Mouse (Mus musculus) testis, adult 2 months (tissue): ENCODE measurements around the gene Igfbp7. TPM values are rescaled to one million over a fixed set of nuclear protein-coding genes. Genes with fewer than 3 reads are reported as not detected.
A peak's percentile ranks its signal among the peaks of the same experiment; 100 is the strongest.

Experiments
- H3K27ac ChIP-seq: fragments of 200-500 bp; 2 replicates; pipeline ENCODE4 v1.5.1; 2012; ENCODE audit warnings: low read depth, low read length; ENCODE audit not compliant: control insufficient read depth, insufficient read depth
- H3K27me3 ChIP-seq: fragments of 200-500 bp; 2 replicates; pipeline ENCODE4 v1.6.1; 2012; ENCODE audit warnings: mild to moderate bottlenecking, low read length, moderate library complexity; ENCODE audit not compliant: control insufficient read depth, insufficient read depth
- H3K36me3 ChIP-seq: fragments of 200-500 bp; 2 replicates; pipeline ENCODE4 v1.6.1; 2012; ENCODE audit warnings: mild to moderate bottlenecking, low read length; ENCODE audit not compliant: control insufficient read depth, insufficient read depth
- H3K4me1 ChIP-seq: fragments of 200-500 bp; 2 replicates; pipeline ENCODE4 v1.6.1; 2012; ENCODE audit warnings: low read length; ENCODE audit not compliant: control insufficient read depth, insufficient read depth
- H3K4me3 ChIP-seq: fragments of 200-500 bp; 2 replicates; pipeline ENCODE4 v1.5.1; 2012; ENCODE audit warnings: low read depth, mild to moderate bottlenecking, low read length, moderate library complexity, mixed read lengths; ENCODE audit not compliant: control insufficient read depth
- CTCF ChIP-seq: fragments of 200-500 bp; IDR thresholded peaks from 2 replicates; pipeline ENCODE4 v1.5.1; 2012; ENCODE audit warnings: low read depth, mild to moderate bottlenecking, inconsistent platforms, low read length, moderate library complexity; ENCODE audit not compliant: control insufficient read depth, insufficient read depth, insufficient replicate concordance
- POLR2A ChIP-seq: fragments of 200-500 bp; IDR thresholded peaks from 2 replicates; pipeline ENCODE4 v1.6.1; 2012; ENCODE audit warnings: low read depth, mild to moderate bottlenecking, inconsistent platforms, low read length, moderate library complexity; ENCODE audit not compliant: control insufficient read depth
- polyA plus RNA-seq: library from polyadenylated mRNA; depleted of rRNA; stranded (reverse); fragments of >200 nt; gene quantifications from 2 replicates; pipeline ENCODE4 v1.2.3, GENCODE M21; 2012

Gene Igfbp7
- polyA plus RNA-seq, 1 experiment: 94.8 TPM

DNA sequence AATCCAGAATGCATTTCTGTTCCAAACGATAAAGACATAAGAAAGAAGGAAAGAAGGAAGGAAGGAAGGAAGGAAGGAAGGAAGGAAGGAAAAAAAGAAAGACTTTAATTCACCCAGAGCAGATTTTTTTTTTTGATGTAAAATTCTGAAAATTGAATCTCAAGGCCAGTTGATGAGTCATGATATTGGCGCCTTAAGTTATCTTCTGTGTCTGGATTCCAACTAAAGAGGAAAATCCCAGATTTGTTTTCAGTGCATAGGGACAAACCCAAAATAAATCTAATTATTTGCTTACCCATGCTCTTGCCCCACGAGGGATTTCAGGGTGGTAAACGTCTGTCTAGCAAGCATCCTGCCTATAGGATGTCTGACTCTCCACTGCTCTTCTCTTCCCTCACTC lies 46.8 kb downstream of the Igfbp7 start:
- Histone ChIP-seq H3K4me1 (peaks cover 9% of the 10 kb centered on the region), H3K27ac (no peak overlapping the region), H3K36me3 (no peaks in the 10 kb centered on the region), H3K27me3 (no peaks in the 10 kb centered on the region), H3K4me3 (no peak overlapping the region)
- TF ChIP-seq POLR2A: no peak
- no peak for TF ChIP-seq CTCF

DNA sequence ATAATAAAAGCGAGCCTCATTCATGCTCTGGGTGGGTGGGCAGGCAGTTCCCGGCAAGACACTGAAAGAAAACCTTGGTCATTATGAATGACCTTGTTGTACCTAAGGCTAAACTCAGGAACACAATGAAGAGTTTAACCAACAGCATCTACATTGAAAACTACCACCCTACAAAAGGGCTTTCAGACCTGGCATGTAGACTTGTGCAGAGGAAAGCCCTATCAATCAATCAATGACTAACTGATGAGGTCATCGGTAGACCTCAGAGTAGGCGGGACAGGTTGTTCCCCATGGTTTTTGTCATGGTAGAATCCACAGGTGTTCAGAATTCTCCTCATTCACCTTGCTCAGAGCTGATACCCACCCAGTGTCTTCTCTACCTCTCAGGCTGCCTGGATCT lies 47.9 kb downstream of the Igfbp7 start:
- peaks cover 9% of the 10 kb centered on the region for H3K4me1 ChIP-seq
- no peaks in the 10 kb centered on the region for H3K36me3 ChIP-seq
- no peak overlapping the region for H3K27ac ChIP-seq
- no peak overlapping the region for H3K4me3 ChIP-seq
- TF ChIP-seq POLR2A: no peak
- no peak for TF ChIP-seq CTCF
- H3K27me3 ChIP-seq: no peaks in the 10 kb centered on the region

- Histone ChIP-seq H3K27me3 (no peaks in the 10 kb centered on the region), H3K36me3 (no peaks in the 10 kb centered on the region), H3K4me1 (peaks cover 16% of the 10 kb centered on the region), H3K27ac (peak overlapping the region; percentile 4; the same call in 1 of the 2 replicates), H3K4me3 (no peak overlapping the region; the same call in 1 of the 2 replicates)
- no peak for TF ChIP-seq CTCF
- TF ChIP-seq POLR2A: no peak
Measured at GRCm38 (mm10) chr5:77358347-77358746, 49.5 kb downstream of the Igfbp7 start.

DNA sequence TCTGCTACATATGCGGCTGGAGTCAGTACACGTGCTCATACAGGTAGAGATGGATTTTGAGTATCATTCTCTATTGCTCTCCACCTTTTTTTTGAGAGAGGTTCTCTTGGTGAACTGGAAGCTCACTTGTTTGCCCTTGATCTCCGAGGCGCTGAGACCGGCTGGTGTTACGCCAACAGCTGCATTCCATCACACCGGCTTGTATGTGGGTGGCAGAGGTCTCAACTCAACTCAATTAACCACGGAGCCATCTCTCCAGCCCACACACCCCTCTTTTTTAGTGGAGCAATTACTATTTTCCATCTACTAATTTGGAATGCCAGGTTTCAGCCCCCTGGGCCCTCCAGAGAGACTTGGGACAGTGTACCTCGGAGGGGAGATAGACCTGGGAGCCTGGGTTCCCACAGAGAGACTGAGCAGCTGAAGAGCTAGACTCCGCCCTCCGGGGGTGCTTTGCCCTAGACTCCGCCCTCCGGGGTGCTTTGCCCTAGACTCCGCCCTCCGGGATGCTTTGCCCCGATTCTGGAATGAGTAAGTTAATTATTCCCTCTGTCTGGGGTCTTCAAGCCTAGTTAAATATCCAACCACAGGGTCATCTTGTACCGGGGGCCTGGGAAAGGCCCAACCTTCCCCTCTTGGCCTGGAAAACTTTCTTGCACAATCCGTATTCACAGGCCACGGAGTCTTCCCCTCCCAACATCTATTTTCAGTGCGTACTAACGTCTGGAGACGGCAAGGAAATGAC lies 50.3 kb downstream of the Igfbp7 start:
- H3K4me1 ChIP-seq: peaks cover 16% of the 10 kb centered on the region
- peak overlapping the region; percentile 22; the same call in 1 of the 2 replicates for H3K4me3 ChIP-seq
- H3K27ac ChIP-seq: peak overlapping the region; percentile 68
- H3K27me3 ChIP-seq: no peaks in the 10 kb centered on the region
- H3K36me3 ChIP-seq: no peaks in the 10 kb centered on the region
- TF ChIP-seq CTCF (no peak), POLR2A (no peak)

DNA sequence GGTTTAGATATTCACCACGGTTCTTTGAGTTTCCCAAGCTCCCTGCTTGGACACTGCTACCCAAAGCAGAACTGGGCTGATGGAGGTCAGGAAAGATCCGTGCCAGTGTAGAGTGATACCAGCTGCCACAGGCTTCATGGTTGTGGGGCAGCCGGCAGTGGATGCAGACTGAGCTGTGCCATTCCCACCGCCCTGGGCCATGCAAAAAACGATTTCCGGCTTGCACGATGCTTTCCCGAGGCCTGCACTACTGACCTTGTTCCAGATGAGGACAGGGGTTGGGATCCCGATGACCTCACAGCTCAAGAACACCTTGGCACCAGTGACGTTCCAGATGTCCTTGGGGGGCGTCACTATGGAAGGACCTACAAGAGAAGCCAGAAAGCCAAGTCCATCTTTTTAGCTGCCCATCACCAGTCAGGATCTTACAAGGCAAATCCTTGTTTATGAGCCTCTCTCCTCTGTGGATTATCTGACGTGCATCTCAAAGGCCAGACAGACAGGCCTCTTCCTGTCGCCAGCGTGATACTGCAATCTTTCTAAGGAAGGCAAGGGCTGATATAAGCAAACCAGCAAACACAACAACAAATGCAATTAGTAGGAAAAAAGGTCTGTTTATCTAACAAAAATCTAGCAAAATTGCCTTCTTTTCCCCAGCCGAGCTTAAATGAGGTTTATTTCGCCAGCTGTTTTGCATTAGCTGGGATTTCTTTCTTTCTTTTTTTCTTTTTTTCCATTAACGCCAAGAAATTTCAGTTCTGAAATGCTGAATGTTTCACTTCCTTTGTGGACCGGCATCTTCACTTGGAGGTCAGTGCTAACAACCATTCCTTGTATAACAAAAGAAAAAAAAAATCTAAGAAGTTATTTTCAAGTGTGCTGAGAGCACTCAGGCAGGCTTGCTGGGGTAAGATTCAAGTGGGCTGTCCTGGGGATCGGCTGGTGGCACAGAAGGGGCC lies 52.3 kb downstream of the Igfbp7 start:
- H3K27me3 ChIP-seq: no peaks in the 10 kb centered on the region
- TF ChIP-seq CTCF (no peak), POLR2A (no peak)
- H3K36me3 ChIP-seq: no peaks in the 10 kb centered on the region
- H3K4me1 ChIP-seq: peaks cover 16% of the 10 kb centered on the region
- no peak overlapping the region for H3K27ac ChIP-seq
- no peak overlapping the region for H3K4me3 ChIP-seq

DNA sequence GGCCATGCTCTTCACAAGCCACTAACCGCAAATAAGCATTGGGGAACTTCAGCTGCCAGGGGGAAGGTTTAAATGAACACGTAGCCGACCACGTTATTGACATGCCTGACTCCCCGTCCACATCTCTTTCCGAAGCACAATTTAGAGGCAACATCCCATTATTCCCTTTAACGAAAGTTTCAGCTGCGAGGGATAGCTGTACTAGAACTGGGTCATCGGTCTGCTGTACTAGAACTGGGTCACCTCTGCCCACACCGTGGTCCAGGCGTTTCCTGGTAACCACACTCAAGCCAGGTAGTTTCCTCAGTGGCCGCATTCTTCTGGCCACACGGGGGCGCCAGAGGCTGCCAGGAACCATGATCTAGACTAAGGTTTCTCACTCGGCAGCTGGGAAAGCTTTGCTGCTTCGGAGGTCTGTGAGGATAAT lies 53.5 kb downstream of the Igfbp7 start:
- Histone ChIP-seq H3K36me3 (no peaks in the 10 kb centered on the region), H3K4me1 (peaks cover 16% of the 10 kb centered on the region), H3K27ac (no peak overlapping the region), H3K27me3 (no peaks in the 10 kb centered on the region), H3K4me3 (peak overlapping the region; percentile 73)
- TF ChIP-seq CTCF: peak; percentile 97
- TF ChIP-seq POLR2A: no peak

- H3K27me3 ChIP-seq: no peaks in the 10 kb centered on the region
- H3K27ac ChIP-seq: no peak overlapping the region
- TF ChIP-seq POLR2A: no peak
- TF ChIP-seq CTCF: no peak
- H3K4me1 ChIP-seq: peaks cover 7% of the 10 kb centered on the region
- H3K4me3 ChIP-seq: no peak overlapping the region
- H3K36me3 ChIP-seq: no peaks in the 10 kb centered on the region; the same call in 1 of the 2 replicates
Measured at GRCm38 (mm10) chr5:77351691-77352090, 56.1 kb downstream of the Igfbp7 start.
